Mouse (Mus musculus): ENCODE data around the gene Mphosph8.
A peak's percentile ranks its signal among the peaks of the same experiment; 100 is the strongest.

Gene Mphosph8

DNA sequence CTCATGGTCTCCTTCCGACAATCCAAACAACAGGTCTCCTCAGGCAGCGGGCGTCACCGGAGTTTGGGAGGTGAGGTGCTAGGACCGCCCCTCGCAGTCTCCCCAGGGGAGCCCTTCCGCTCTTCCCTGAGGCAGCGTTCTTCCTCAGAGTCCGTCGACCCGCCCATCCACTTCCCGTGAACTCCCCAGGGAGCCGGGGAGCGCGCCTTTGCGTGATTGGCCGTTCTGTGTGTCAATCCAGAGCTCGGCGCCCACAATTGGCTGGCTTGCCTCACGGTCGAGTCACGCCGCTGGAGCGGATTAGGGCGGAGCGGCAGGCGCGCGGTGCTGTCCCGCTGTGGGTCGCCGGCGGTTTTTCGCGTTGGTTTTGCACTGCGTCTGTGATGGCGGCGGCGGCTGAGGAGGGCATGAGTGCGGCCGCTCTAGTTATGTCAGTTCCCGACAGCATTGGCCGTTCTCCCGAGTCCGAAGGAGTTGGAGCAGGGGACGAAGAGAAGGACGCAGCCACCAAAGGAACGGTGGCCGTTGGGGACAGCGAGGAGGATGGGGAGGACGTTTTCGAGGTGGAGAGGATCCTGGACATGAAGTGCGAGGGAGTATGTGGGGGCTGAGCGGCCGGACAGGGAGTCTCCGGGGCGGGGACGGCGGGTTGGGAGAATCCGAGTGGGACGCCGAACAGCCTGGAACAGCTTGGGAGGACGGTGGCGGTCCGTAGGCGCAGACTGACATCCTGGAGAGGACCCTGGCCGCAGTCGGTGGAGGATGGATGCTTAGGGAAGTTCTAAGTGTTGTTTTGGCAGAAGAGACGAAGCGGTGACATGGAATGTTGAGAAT is at the start of gene Mphosph8:
TSS of gene Mphosph8 (plus strand) at position 280 of the 834 bp plus-strand sequence.
- DNase-seq (ENCODE audit: extremely low read depth, low read depth): peak; percentile 98

DNA sequence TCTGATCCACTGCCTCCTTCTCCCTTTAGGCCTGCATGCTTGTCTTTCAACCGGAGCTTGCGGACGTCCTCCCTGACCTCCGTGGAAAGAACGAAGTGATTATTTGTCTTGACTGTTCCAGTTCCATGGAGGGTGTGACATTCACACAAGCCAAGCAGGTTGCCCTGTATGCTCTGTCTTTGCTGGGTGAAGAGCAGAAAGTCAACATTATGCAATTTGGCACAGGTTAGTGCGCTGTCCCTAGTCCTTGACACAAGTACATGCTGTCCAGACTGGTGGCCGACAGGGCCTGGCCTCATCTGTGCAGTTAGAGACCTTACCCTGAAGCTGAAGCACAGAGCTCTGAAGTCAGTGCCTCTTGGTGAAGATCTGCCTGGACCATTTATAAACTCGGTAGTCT is 47.6 kb upstream of the Mphosph8 start:
- no peak for DNase-seq (ENCODE audit: extremely low read depth, low read depth)

DNA sequence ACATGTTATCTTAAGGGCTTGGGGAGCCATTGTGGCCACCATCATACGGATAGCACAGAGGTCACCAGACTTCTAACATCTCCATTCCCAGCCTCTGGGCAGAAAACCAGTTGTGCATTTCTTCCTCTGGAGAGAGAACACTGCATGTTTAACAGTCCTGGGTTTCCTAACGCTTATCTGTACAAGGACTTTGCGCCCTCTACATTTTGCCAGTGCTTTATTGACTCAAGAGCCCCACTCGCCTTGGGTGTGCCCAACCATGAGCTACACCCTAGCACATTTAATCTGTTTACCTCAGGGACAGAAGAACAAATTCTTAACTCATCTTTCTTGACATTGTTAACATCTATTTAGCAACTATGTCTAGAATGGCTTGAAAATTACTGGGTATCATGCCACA is 41.8 kb upstream of the Mphosph8 start:
- DNase-seq (ENCODE audit: extremely low read depth, low read depth): no peak

DNA sequence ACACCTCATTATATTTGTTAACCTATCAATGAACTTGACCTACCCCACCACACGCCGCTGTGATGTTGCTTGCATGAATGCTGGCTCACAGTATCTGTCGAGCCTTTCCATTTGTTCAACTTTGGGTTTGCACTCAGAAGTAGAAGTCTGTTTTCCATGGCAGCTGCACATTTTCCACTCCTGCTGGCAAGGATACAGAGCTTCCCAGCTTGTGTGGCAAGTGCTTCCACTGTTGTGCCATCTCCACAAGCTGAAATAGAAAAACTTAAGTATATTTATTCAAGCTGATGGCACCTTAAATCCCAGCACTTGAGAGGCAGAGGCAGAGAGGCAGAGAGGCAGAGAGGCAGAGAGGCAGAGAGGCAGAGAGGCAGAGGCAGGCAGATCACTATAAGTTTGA is 39.7 kb upstream of the Mphosph8 start:
- DNase-seq (ENCODE audit: extremely low read depth, low read depth): no peak

DNA sequence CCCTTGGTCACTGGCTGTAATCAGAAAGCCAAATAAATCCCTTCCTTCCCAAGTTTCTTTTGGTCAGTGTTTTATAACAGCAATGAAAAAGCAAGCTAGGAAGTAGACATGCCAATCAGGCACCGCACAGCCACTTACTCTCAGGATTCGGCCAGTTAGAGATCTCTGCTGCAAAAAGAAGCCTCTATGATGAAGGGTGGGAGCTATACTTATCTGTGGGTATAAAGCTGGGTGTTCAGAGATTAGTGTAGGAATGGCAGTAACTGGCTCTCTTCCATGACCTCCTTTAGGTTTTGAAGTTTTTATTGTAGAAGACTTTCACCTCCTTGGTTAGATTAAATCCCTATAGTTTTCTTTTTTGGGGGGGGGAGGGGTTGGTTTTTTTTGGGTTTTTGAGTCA is 36.9 kb upstream of the Mphosph8 start:
- DNase-seq (ENCODE audit: extremely low read depth, low read depth): no peak

DNA sequence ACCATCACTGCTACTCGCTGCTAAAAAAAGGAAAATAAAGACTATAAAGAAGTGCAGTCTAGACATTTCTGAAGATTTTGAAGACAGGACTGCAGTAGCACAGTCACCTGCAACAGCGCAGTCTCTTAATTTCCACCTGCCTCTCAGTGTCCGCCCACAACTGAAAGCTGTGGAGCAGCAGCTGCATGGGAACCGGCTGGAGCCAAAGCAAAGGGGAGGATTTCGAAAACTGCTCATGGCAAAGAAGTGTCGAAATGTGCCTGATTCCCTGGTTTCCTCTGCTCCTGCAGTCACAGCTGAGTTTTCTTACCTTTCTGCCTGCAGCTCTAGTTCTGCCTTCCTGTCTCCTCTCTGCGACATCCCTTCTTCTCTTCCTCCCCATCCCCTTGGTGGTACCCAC is 20.8 kb upstream of the Mphosph8 start:
- DNase-seq (ENCODE audit: extremely low read depth, low read depth): no peak

DNA sequence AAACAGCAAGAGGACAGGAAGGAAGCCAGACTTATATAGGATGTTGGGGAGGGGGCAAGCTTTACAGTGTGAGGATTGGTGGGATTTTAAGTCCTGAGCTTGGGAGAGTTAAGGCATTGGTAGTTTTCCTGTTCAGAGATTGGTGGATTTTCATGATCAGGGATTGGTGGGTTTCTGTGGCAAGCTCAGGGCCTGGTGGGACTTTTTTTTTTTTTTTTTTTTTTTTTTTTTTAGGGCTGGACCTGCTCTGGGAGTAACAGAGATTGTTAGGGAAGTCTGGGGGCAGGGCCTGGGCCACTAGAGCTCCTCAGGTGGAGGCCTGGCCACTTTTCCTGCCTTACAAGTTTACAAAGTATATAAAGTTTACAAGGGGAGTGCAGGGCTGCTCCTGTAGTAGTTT is 18.6 kb upstream of the Mphosph8 start:
- no peak for DNase-seq (ENCODE audit: extremely low read depth, low read depth)

DNA sequence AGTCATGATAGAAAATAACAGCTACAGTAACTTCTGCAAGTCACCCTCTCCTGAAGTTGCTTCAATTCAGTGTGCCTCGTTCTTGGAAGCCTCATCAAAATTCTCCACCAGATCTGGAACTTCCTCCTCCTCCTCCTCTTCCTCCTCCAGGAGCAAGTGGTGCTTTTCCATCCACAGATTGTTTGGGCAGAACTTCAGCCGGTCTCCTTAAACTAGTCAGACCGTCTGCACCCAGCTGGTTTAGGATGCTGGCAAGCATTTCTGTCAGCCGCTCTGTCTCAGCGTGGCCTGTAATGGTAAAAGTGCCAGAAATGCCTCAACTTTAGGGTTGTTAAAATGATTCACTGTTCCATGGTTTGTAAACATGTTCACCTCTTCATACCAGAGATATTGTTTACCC is 2.4 kb upstream of the Mphosph8 start:
- DNase-seq (ENCODE audit: extremely low read depth, low read depth): no peak

DNA sequence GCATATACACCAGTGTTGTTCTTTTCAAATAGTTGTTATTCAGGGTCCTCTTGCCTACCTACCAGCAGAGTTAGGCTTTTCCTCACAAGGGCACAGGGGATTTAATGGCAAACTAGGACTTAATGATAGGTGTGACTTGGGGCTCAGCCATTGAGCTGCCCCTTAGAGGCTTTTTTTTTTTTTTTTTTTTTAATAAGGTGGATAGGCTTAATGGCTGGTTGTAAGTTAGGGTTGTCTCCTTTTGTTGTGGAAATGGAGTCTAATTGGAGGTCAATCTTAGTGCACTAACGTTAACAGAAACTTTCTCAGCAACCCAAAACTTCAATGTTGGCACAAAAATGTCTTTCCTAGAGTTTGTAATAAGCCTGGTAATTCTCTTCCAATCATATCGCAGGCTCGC is 1.1 kb upstream of the Mphosph8 start:
- DNase-seq (ENCODE audit: extremely low read depth, low read depth): no peak

DNA sequence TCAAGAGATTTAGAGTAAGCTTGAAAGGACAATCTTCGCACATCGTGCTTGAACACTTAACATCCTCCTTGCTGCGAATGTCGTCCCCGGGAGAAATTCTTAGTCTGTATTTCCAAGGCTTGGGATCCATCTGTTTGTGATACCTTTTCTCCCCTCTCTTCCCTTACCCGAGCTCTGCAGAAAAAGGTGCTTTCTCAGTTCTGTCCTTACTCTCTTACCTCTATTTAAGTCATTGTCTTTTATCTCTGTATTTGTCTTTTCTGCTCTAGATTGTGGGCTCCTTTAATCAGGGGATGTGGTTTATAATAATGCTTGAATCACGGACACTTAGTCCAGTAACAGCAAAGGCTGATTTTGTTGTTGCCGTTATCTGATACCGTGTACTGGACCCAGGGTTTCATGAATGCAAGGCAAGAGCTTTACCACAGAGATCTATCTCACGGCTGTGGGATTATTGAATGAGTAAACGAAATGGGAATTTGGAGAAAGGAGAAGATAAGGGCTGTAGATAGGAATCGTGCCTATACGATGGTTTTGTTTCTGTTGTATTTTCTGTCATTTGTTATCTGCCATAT is 1.1 kb downstream of the Mphosph8 start:
- DNase-seq (ENCODE audit: extremely low read depth, low read depth): peak; percentile 17

DNA sequence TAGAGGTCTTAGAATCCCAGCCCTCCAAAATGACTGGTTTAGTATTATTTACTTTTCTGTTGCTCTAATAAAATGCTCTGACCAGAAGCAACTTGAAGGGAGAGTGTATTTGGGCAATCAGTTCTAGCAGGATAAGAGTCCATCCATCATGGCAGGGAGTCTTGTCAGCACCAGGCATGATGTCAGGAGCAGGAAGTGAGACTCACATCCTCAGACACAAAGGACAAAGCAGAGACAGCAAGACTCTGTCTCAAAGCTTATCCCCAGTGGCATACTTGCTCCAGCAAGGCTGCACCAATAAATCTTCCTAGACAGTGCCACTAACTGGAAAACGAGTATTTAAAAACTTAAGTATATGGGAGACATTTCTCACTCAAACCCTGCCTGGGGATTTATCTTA is 17.4 kb downstream of the Mphosph8 start:
- no peak for DNase-seq (ENCODE audit: extremely low read depth, low read depth)

DNA sequence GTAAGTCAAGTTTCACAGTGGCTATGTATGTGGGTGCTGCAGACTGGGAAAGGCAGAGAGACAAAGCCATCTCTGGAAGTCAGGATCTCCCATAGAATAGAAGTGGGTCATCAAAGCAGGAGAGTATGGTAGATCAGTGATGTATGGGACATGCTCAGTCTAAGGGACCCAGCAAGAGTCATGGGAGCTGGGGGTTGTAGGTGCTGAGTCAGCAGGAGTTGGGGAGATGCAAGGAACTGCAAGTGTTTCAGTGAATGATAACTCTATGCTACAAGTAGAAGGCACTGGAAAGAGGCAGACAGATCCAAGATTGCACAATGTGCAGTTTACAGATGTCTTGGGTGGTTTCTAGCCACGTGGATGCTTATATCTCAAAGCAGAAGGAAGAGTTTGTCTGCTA is 21.1 kb downstream of the Mphosph8 start:
- no peak for DNase-seq (ENCODE audit: extremely low read depth, low read depth)

DNA sequence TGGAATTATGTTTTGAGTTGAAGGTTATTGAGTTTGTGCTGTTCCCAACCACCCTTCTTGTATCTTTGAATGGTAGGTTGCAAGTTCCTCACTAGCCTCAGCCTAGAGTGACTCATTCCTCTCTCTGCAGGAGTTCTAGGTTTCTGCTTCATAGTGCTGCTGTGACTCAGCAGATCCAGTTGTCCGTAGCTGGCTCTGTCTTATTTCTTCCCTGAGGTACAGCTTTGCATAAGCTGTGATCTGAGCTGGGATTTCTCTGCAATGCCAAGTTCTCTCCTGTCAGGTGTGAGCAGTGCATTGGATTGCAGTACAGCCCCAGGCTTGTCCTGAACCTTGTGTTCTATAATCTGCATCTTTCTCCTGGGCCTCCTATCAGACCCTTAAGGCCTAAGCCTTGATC is 21.7 kb downstream of the Mphosph8 start:
- DNase-seq (ENCODE audit: extremely low read depth, low read depth): no peak

DNA sequence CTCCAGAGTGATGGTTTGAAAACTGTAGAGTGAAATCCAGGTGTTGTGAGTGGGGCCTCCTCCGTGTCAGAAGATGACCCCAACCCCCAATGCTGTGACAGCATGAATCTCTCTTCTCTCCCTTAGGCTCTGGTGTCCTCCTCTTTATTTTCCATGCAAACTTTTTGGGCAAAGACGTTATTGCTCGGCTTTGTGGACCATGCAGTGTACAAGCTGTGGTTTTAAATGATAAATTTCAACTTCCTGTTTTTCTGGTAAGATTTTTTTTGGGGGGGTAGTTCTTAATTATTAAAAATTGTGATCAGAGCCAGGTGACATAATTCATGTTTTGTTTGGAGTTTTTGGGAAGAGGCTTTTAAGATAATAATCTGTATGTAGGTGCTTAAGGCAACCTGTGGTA is 27.4 kb downstream of the Mphosph8 start:
- DNase-seq (ENCODE audit: extremely low read depth, low read depth): peak; percentile 14

DNA sequence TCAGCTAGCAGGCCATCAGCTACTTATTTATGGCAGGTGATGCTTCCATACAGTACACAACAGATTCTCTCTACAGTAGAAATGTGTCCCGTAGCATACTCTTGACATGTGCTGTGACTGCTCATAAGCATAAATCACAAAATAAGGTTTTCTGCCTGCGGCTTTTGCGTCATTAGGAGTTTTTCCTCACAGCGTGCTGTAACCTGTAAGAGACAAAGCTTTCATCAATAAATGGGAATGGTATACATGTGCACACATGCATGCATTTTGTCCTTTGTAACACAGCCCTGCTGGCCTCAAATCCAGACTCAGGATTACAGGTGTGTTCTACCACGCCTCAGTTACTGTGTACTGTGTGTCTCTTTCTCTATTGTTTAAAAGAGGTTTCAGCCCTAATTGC is 29.8 kb downstream of the Mphosph8 start:
- DNase-seq (ENCODE audit: extremely low read depth, low read depth): no peak

DNA sequence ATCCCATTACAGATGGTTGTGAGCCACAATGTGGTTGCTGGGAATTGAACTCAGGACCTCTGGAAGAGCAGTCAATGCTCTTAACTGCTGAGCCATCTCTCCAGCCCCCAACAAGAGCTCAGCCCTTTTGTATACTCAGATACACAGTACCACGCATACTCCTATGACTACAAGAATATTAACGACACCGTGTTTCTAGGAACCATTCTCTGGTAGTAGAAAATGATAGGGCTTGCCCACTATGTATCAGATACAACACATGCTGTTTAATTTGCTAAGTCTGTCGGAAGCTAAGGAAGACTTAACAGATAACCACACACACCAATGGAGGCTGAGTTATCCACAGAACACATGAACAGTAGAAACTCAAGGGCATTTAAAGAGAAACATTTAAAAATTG is 34.6 kb downstream of the Mphosph8 start:
- no peak for DNase-seq (ENCODE audit: extremely low read depth, low read depth)

DNA sequence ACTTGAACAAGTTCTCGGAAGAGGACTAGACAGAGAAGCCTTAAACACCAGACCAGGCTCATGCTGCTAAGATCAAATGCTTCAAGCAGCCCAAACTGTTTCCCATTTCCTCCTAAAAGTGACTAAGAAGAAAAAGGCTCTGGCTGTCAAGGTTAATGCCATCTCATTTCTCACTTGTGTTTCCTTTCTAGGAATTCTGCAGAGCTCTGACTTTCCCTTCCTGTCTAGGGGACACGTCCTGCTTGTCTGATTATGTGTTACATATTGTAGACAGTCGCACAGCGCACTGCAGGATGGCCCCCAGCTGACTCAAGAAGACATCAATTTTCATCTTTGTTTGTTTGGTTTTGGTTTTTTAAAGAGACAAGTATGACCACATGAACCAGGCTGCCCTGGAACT is 37.6 kb downstream of the Mphosph8 start:
- DNase-seq (ENCODE audit: extremely low read depth, low read depth): no peak

DNA sequence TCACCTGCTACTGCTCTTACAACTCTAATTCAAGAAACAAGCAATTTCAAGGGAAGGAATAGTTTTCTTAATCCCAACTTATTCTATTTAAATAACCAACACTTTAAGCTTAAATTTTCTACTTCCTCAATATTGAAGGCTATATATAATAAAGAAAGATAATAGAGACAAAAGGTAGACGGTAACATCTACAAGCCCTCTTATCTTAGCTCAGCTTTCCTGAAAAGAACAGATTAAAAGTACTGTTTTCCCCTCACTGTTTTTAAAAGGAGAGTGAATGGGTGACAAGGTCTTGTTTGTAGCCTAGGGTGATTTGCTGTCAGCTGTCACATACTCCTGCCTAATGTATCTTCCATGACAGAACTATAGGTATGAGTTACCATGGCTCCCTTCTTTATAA is 58.4 kb downstream of the Mphosph8 start:
- no peak for DNase-seq (ENCODE audit: extremely low read depth, low read depth)

DNA sequence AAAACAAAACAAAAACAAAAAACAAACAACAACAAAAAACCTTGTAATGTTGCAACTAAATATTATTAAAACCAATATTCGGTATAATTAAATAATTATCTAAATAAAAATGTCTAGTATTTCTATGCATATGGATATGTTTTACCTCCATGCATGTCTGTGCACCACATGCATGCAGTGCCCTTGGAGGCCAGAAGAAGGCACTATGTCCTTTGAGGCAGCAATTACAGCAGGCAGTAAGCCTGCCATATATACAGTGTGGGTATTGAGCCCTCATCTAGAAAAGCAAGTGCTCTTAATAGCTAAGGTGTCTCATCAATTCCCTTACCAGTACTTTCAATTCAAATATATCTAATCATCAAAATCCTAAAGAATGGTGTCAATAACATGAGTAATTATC is 72.1 kb downstream of the Mphosph8 start:
- DNase-seq (ENCODE audit: extremely low read depth, low read depth): peak; percentile 7

All from MEL-GATA-1-ER (cell line).